Mouse (Mus musculus) central nervous system, embryonic 14 days (tissue): ENCODE data around the gene Rnf138rt1. TPM values are rescaled to one million over a fixed set of nuclear protein-coding genes. Genes with fewer than 3 reads are reported as not detected.

Experiments
- polyA plus RNA-seq: library from polyadenylated mRNA; depleted of rRNA; stranded (reverse); fragments of >200 nt; gene quantifications from 2 replicates; pipeline ENCODE4 v1.2.3, GENCODE M21; 2012; rRNA removed

Rnf138rt1 gene
- 1.8 and 1.9 TPM in 2 replicates for polyA plus RNA-seq

DNA sequence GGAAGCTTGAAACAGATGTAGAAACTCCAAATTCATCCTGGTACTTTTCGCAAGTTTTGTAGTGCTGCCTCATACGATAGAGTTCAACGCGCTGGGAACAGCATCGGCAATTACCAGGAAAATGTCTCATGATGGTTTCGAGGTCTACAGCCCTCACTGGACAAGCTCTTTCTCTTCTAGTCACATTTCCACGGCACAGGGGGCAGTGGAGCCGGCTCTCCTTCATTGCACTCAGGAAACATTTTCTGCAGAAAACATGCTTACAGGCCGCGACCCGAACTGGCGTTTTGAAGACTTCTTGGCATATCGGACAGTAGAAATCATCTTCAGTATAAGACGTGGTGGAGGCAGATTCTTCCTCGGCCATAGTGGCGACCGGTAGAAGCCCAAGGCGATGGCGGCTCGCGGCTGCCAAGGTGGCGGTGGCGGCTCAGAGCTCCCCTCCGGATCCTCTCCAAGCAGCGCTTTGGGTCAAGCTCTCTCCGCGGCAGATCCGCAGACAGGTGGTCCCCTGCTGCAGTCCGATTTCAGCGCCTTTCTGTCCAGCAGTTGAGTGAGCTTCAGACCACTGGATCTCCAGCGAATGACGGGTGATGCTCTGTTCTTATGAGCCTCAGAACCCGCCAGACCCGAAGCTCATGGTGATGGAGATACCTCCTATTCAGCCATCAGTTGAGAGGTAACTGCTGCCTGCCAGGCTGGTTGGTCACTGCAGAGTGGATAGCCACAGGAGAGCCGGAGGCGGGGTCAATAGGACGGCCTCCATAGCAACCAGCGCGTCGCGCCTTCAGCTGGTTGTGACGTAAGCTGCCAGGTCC is at the start of gene Rnf138rt1:
TSS of gene Rnf138rt1 (minus strand) at position 713 of the 818 bp plus-strand sequence.

Other genes with a start within 250 kb of the Rnf138rt1 start
- gene Grpr, start 211.7 kb downstream of the Rnf138rt1 start, polyA plus RNA-seq: 0.23 and 0.25 TPM in 2 replicates
- 36.5 and 40.8 TPM in 2 replicates for gene Ap1s2, start 147.7 kb upstream of the Rnf138rt1 start, polyA plus RNA-seq
- gene Zrsr2, start 197.3 kb upstream of the Rnf138rt1 start, polyA plus RNA-seq: 35.5 and 37.8 TPM in 2 replicates